Mouse (Mus musculus): ENCODE measurements around the gene Orai1.

GRCm38 (mm10) chr5:122970056-122970455 is 44.8 kb upstream of the Orai1 start:
- TF ChIP-seq EP300 (IDR thresholded peaks at IDR 0.05; ENCODE audit: low read depth) = no peak
- no peak for TF ChIP-seq CTCF (IDR thresholded peaks at IDR 0.05; ENCODE audit: low read depth)
